Mouse (Mus musculus) CH12.LX (cell line): ENCODE results near the gene Gatd1.

ENCODE experiments used
- CTCF ChIP-seq, 2 experiments: IDR thresholded peaks in 1 of 2; conservative IDR thresholded peaks in 1 of 2; 2 replicates each; pipeline ENCODE4 v1.5.1; 2011 to 2012; ENCODE audit warnings: low read depth in 2 of 2, low read length in 2 of 2, improper control_type of control experiment in 1 of 2, inconsistent platforms in 1 of 2, mild to moderate bottlenecking in 1 of 2, moderate library complexity in 1 of 2
- E2F4 ChIP-seq: IDR thresholded peaks from 2 replicates; pipeline ENCODE4 v1.6.1; 2011; ENCODE audit warnings: low read depth, low read length, improper control_type of control experiment; ENCODE audit not compliant: insufficient replicate concordance
- HCFC1 ChIP-seq: IDR thresholded peaks from 2 replicates; pipeline ENCODE4 v1.6.1; 2012; ENCODE audit warnings: low read depth, mild to moderate bottlenecking, inconsistent platforms, low read length, improper control_type of control experiment
- KAT2A ChIP-seq: IDR thresholded peaks from 2 replicates; pipeline ENCODE4 v1.6.1; 2012; ENCODE audit warnings: low read length, improper control_type of control experiment, inconsistent platforms; ENCODE audit not compliant: insufficient replicate concordance
- MAFK ChIP-seq: IDR thresholded peaks from 2 replicates; pipeline ENCODE4 v1.6.1; 2011; ENCODE audit warnings: low read length, improper control_type of control experiment; ENCODE audit not compliant: insufficient replicate concordance
- MYC ChIP-seq: IDR thresholded peaks from 2 replicates; pipeline ENCODE4 v1.6.1; 2011; ENCODE audit warnings: low read depth, mild to moderate bottlenecking, improper control_type of control experiment, low read length
- POLR2A ChIP-seq: IDR thresholded peaks from 2 replicates; pipeline ENCODE4 v1.6.1; 2011; ENCODE audit warnings: low read depth, mild to moderate bottlenecking, improper control_type of control experiment, low read length
- RAD21 ChIP-seq: IDR thresholded peaks from 2 replicates; pipeline ENCODE4 v1.6.1; 2011; ENCODE audit warnings: low read depth, mild to moderate bottlenecking, low read length, improper control_type of control experiment, moderate library complexity
- ZNF384 ChIP-seq: IDR thresholded peaks from 2 replicates; pipeline ENCODE4 v1.6.1; 2012; ENCODE audit warnings: low read depth, low read length, improper control_type of control experiment, inconsistent platforms

GRCm38 (mm10) chr7:141455610-141456314, 41.8 kb upstream of the Gatd1 start:
- no peak for TF ChIP-seq CTCF (conservative IDR thresholded peaks at IDR 0.05 in 1 of 2, IDR thresholded peaks at IDR 0.05 in 1 of 2; ENCODE audit: low read depth in 2 of 2, low read length in 2 of 2)
- TF ChIP-seq MAFK = no peak
- TF ChIP-seq KAT2A = no peak
- TF ChIP-seq POLR2A = no peak
- no peak for TF ChIP-seq RAD21
- no peak for TF ChIP-seq MYC
- no peak for TF ChIP-seq E2F4
- TF ChIP-seq HCFC1 = no peak
- no peak for TF ChIP-seq ZNF384
